Mouse (Mus musculus): Measurements from ENCODE around the gene D1Ertd622e.

DNA sequence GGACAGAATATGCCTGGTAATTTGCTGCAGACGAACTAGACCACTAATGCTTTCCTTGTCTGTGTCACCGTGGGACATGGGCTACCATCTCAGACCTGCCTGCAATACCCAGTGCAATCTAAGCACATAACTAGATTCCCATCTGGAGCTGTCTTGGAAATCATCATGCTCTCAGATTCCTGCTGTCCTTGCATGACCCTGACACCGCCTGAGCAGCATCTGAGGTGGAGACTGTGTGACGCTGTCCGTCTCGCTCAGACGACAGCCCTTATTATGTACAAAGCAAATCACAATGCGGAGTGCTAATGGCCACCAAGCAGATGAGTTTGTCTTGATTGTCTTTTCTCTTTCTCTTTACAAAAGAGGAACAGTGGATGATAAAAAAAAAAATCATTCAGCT lies 33.9 kb downstream of the D1Ertd622e start:
- no peak for TF ChIP-seq CTCF (IDR thresholded peaks at IDR 0.05; ENCODE audit: low read depth)
- TF ChIP-seq EP300 (IDR thresholded peaks at IDR 0.05; ENCODE audit: low read depth), result no peak

All from liver, postnatal 0 days (tissue).